Mouse (Mus musculus): ENCODE measurements around the gene Gpr156.

DNA sequence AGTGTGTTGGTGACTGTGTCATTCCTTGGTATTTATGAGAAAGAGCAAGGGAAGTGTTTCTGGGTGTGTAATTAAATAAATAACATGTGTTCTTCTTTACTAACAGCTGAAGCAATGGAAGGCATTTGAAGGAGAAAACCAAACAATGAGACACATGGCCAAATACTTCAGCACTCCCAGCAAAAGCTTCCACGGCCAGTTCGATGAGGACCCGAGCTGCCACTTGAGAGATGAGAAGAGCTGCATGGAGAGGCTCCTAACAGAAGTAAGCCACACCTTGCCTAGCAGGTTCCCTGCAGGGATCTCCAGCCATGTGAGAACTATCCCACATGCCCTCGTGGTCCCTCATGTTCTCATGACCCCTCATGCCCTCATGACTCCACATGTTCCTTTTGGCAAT, 81.5 kb downstream of the Gpr156 start:
- TF ChIP-seq CTCF (IDR thresholded peaks at IDR 0.05; ENCODE audit: control insufficient read depth, insufficient read depth, insufficient replicate concordance, low read depth, low read length) (no peak), POLR2A (IDR thresholded peaks at IDR 0.05; ENCODE audit: control insufficient read depth, low read depth, low read length) (no peak)

Measured in testis, adult 2 months (tissue).